Mouse (Mus musculus): ENCODE results near the gene Nfasc. TPM values are rescaled to one million over a fixed set of nuclear protein-coding genes. Genes with fewer than 3 reads are reported as not detected.

Nfasc gene
- polyA plus RNA-seq, 1 experiment from 2014 or later, result 0.24 TPM

DNA sequence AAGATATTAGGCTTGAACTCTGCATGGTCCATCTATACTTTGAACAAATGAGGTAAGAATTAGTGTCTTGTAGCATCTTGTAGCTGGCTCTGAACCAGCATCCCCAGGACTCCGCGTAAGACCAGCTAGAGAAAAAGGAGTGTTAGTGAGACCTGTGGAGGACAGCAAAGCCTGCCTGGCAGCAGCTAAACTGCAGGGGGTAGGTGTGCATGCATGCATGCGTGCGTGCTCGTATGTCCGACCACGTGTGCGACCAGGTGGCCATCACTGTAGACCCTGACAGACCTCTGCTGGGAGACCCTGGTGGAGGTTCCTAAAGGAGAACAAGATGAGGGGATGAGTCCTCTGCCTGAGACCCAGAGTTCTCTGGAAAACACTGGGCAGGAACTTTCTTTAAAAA lies 113.4 kb downstream of the Nfasc start:
- Histone ChIP-seq H3K27ac (ENCODE audit: low read depth, low read length) (no peak overlapping the region), H3K36me3 (ENCODE audit: control insufficient read depth, insufficient read depth, low read length) (no peaks in the 10 kb centered on the region), H3K27me3 (ENCODE audit: control insufficient read depth, insufficient read depth, low read length) (peaks cover 6% of the 10 kb centered on the region), H3K9ac (ENCODE audit: low read depth, low read length) (no peak overlapping the region), H3K9me3 (replicated peaks; ENCODE audit: control insufficient read depth, low read length) (no peaks in the 10 kb centered on the region), H3K4me3 (ENCODE audit: low read depth, low read length) (no peak overlapping the region), H3K4me2 (no peak overlapping the region), H3K4me1 (ENCODE audit: control insufficient read depth, insufficient read depth, low read length) (no peaks in the 10 kb centered on the region)
- WGBS (ENCODE audit: insufficient replicate concordance), result 91% methylated on average over 8 of the region's 8 CpGs
- ATAC-seq (replicated peaks; ENCODE audit: insufficient number of reproducible peaks, low FRiP score, low TSS enrichment), result no peak

DNA sequence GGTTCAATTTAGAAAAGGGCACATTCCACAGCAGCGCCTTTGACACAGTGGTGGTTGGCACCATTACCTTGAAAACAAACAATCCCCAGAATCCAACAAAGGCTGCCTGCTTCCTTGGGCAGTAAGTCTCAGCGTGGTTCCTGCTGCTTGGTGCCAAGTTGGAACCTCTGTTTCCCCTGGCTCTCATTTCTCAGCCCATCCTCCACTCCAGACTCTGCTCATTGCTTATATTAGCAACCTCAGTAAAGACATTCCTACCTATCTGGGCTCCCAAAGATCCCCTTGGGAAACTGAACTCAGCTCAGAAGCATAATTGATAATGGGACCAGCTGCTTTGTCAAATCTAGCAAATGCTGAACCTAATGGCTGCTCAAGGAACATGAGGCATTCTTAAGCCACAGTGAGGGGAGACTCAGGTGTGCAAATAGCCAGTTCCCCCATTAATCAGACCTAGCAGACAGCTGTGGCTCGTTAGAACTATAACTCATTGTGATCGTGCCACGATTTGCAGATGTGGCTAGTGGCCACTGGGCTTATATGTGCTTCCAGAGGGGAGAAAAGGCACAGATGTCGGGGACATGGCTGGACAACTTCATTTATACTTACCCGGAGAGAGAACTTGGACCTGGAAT lies 115.4 kb downstream of the Nfasc start:
- no peak overlapping the region for H3K27ac ChIP-seq (ENCODE audit: low read depth, low read length)
- no peak for ATAC-seq (replicated peaks; ENCODE audit: insufficient number of reproducible peaks, low FRiP score, low TSS enrichment)

DNA sequence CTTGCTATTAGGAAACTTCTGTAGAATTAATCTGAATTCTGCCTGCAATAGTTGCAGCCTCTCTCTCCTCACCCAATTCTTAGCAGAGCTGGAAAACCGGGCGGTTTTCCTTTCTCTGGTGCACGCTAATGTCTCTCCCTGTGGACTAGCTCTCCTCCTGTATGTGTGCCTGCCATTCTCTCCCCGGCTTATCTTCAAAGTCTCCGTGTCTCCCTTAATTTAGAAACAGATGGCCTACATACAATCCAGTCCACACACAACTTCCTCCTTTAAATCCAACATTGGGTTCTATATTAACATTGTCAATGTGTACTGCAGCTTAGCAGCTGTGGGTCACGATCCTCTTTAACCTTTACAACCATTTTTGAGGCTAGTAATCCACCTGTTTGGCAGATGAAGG lies 116.6 kb downstream of the Nfasc start:
- Histone ChIP-seq H3K9ac (ENCODE audit: low read depth, low read length) (no peak overlapping the region), H3K4me2 (no peak overlapping the region), H3K4me1 (ENCODE audit: control insufficient read depth, insufficient read depth, low read length) (no peaks in the 10 kb centered on the region), H3K9me3 (replicated peaks; ENCODE audit: control insufficient read depth, low read length) (no peaks in the 10 kb centered on the region), H3K4me3 (ENCODE audit: low read depth, low read length) (no peak overlapping the region), H3K27ac (ENCODE audit: low read depth, low read length) (no peak overlapping the region), H3K36me3 (ENCODE audit: control insufficient read depth, insufficient read depth, low read length) (no peaks in the 10 kb centered on the region), H3K27me3 (ENCODE audit: control insufficient read depth, insufficient read depth, low read length) (0 out of 2 replicates have a peak, but pooled peaks cover 2% of the 10 kb centered on the region)
- 49% methylated on average over 6 of the region's 6 CpGs for WGBS (ENCODE audit: insufficient replicate concordance)
- no peak for ATAC-seq (replicated peaks; ENCODE audit: insufficient number of reproducible peaks, low FRiP score, low TSS enrichment)

More for the DNA sequence above, 115.4 kb downstream of the Nfasc start:
- Histone ChIP-seq H3K9me3 (replicated peaks; ENCODE audit: control insufficient read depth, low read length) (no peaks in the 10 kb centered on the region), H3K27me3 (ENCODE audit: control insufficient read depth, insufficient read depth, low read length) (peaks cover 3% of the 10 kb centered on the region), H3K4me2 (no peak overlapping the region), H3K36me3 (ENCODE audit: control insufficient read depth, insufficient read depth, low read length) (no peaks in the 10 kb centered on the region), H3K9ac (ENCODE audit: low read depth, low read length) (no peak overlapping the region), H3K4me1 (ENCODE audit: control insufficient read depth, insufficient read depth, low read length) (no peaks in the 10 kb centered on the region), H3K4me3 (ENCODE audit: low read depth, low read length) (no peak overlapping the region)
- 80% methylated on average over 7 of the region's 7 CpGs for WGBS (ENCODE audit: insufficient replicate concordance)

DNA sequence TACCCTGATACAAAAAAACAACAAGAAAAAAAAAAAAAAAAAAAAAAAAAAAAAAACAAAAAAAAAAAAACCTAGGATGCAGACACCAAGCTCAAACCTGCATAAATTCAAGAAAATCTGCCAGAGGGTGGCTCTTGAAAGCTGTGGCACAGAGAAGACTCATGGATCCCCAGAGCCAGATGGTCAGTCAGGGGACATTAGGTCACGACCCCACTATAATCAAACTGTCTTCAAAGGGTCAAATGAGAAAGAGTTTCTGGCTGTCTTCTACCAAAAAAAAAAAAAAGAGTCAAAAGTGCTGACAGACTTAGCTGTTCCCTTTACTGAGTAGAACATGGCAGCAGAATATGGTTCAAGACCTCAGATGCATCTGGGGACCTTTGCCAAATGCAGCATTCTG lies 117.1 kb downstream of the Nfasc start:
- H3K9me3 ChIP-seq (replicated peaks; ENCODE audit: control insufficient read depth, low read length), result no peaks in the 10 kb centered on the region
- 54% methylated on average over 1 of the region's 1 CpGs for WGBS (ENCODE audit: insufficient replicate concordance)
- no peak for ATAC-seq (replicated peaks; ENCODE audit: insufficient number of reproducible peaks, low FRiP score, low TSS enrichment)

DNA sequence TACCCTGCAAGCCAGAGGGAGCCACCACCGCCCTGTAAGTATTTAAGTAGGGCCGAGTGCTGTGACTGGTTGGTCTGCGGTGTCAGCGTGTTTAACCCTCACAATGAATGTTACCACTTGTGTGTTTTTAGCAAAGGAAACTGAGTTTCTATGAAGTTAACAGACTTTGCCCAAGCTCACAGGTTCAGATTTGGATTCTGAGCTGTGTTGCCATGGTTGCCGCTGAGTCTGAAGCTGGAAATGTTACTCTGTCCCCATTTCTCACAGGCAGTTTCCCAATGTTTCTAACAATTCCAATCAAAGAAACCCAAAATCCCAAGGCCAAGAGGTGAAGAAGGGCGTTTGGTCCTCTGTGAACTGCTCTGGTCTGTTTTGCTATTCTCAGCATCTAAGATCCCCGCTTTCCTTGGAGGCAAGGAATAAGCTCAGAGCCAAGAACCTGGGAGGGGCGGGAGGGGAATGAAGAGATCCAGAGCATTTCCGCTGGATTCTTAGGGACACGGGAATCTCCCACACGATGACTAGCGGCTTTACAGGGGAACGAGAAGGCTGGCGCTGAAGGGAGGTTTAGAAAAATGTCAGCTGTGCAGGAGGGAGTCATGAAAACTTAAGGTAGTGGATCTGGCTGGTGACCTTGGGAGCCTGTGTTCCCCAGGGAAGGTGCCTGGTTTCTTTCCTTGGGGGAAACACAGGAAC lies 117.8 kb downstream of the Nfasc start:
- 45% methylated on average over 14 of the region's 14 CpGs for WGBS (ENCODE audit: insufficient replicate concordance)

More for the DNA sequence above, 117.1 kb downstream of the Nfasc start:
- no peaks in the 10 kb centered on the region for H3K4me1 ChIP-seq (ENCODE audit: control insufficient read depth, insufficient read depth, low read length)
- no peak overlapping the region for H3K9ac ChIP-seq (ENCODE audit: low read depth, low read length)
- H3K27ac ChIP-seq (ENCODE audit: low read depth, low read length), result no peak overlapping the region
- H3K27me3 ChIP-seq (ENCODE audit: control insufficient read depth, insufficient read depth, low read length), result 0 out of 2 replicates have a peak, but pooled peaks cover 2% of the 10 kb centered on the region
- no peak overlapping the region for H3K4me3 ChIP-seq (ENCODE audit: low read depth, low read length)
- no peaks in the 10 kb centered on the region for H3K36me3 ChIP-seq (ENCODE audit: control insufficient read depth, insufficient read depth, low read length)
- H3K4me2 ChIP-seq, result no peak overlapping the region

DNA sequence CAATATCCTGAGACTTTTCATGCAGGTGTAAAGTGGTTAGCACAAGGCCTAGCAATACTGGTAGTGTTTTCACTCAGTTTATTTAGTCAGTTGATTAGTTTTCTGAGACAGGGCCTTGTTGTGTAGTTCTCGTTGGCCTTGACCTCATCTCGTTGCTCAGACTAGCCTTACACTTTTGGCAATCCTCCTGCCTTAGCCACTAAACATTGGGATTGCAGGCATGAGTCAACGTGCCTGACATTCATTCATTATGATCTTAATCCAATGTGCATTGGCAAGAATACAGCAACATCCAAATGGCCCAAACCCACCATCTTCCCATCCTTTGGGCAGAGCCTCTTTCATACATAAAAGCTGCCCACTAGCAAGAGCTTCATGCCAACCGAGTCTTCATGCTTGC lies 129.5 kb downstream of the Nfasc start:
- no peak overlapping the region for H3K4me3 ChIP-seq (ENCODE audit: low read depth, low read length)
- H3K9me3 ChIP-seq (replicated peaks; ENCODE audit: control insufficient read depth, low read length), result no peaks in the 10 kb centered on the region
- no peak overlapping the region for H3K27ac ChIP-seq (ENCODE audit: low read depth, low read length)
- no peak overlapping the region for H3K4me2 ChIP-seq
- 79% methylated on average over 4 of the region's 4 CpGs for WGBS (ENCODE audit: insufficient replicate concordance)
- no peak overlapping the region for H3K9ac ChIP-seq (ENCODE audit: low read depth, low read length)
- H3K36me3 ChIP-seq (ENCODE audit: control insufficient read depth, insufficient read depth, low read length), result no peaks in the 10 kb centered on the region
- no peak for ATAC-seq (replicated peaks; ENCODE audit: insufficient number of reproducible peaks, low FRiP score, low TSS enrichment)
- H3K27me3 ChIP-seq (ENCODE audit: control insufficient read depth, insufficient read depth, low read length), result no peaks in the 10 kb centered on the region
- no peaks in the 10 kb centered on the region for H3K4me1 ChIP-seq (ENCODE audit: control insufficient read depth, insufficient read depth, low read length)

More for the DNA sequence above, 117.8 kb downstream of the Nfasc start:
- no peak overlapping the region for H3K27ac ChIP-seq (ENCODE audit: low read depth, low read length)
- no peak for ATAC-seq (replicated peaks; ENCODE audit: insufficient number of reproducible peaks, low FRiP score, low TSS enrichment)
- H3K4me3 ChIP-seq (ENCODE audit: low read depth, low read length), result no peak overlapping the region
- H3K9ac ChIP-seq (ENCODE audit: low read depth, low read length), result no peak overlapping the region
- 0 out of 2 replicates have a peak, but pooled peaks cover 5% of the 10 kb centered on the region for H3K27me3 ChIP-seq (ENCODE audit: control insufficient read depth, insufficient read depth, low read length)
- no peaks in the 10 kb centered on the region for H3K9me3 ChIP-seq (replicated peaks; ENCODE audit: control insufficient read depth, low read length)
- H3K4me1 ChIP-seq (ENCODE audit: control insufficient read depth, insufficient read depth, low read length), result no peaks in the 10 kb centered on the region
- H3K4me2 ChIP-seq, result no peak overlapping the region
- no peaks in the 10 kb centered on the region for H3K36me3 ChIP-seq (ENCODE audit: control insufficient read depth, insufficient read depth, low read length)

DNA sequence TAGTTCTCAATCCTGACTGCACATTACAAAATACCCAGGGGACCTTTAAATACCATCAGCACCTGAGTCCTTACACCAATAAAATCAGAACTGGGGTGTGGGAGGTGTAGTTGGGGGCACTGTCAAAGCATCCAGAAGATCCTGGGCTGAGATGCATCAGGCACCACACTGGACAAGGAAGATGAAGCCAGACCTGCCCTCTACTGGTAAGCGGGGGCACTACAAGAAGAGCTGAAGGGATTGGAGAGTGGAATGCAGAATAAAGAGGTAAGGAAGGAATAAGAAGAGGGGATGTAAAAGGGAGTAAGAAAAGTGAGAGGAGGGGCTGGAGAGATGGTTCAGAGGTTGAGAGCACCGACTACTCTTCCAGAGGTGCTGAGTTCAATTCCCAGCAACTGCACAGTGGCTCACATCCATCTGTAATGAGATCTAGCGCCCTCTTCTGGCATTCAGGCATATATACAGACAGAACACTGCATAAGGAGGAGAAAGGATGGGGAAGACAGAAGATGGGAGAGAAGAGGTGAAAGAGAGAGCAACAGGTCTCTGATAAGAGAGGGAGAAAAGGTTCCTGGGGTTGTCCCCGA lies 132.5 kb downstream of the Nfasc start:
- Histone ChIP-seq H3K4me2 (no peak overlapping the region), H3K27me3 (ENCODE audit: control insufficient read depth, insufficient read depth, low read length) (no peaks in the 10 kb centered on the region), H3K9me3 (replicated peaks; ENCODE audit: control insufficient read depth, low read length) (no peaks in the 10 kb centered on the region), H3K36me3 (ENCODE audit: control insufficient read depth, insufficient read depth, low read length) (no peaks in the 10 kb centered on the region), H3K9ac (ENCODE audit: low read depth, low read length) (no peak overlapping the region), H3K27ac (ENCODE audit: low read depth, low read length) (no peak overlapping the region), H3K4me3 (ENCODE audit: low read depth, low read length) (no peak overlapping the region), H3K4me1 (ENCODE audit: control insufficient read depth, insufficient read depth, low read length) (no peaks in the 10 kb centered on the region)
- 27% methylated on average over 4 of the region's 4 CpGs for WGBS (ENCODE audit: insufficient replicate concordance)
- no peak for ATAC-seq (replicated peaks; ENCODE audit: insufficient number of reproducible peaks, low FRiP score, low TSS enrichment)

DNA sequence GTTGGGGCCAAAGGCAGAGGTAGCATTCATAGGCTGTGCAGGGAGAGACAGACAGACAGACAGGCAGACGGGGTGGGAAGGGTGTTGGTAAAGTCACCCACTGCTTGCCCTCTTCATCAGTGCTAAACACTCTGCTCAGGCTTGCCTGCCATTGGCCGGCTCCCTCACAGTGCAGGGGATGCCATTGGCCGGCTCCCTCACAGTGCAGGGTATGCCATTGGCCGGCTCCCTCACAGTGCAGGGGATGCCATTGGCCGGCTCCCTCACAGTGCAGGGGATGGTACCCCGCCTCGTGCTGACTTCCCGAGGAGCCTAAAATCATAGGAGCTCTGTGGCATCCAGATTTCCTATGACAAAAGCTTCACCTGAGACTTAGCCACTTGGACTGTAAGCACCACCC lies 139.4 kb downstream of the Nfasc start:
- no peak for ATAC-seq (replicated peaks; ENCODE audit: insufficient number of reproducible peaks, low FRiP score, low TSS enrichment)
- H3K4me3 ChIP-seq (ENCODE audit: low read depth, low read length), result no peak overlapping the region
- no peak overlapping the region for H3K27ac ChIP-seq (ENCODE audit: low read depth, low read length)
- H3K36me3 ChIP-seq (ENCODE audit: control insufficient read depth, insufficient read depth, low read length), result no peaks in the 10 kb centered on the region
- H3K4me2 ChIP-seq, result no peak overlapping the region
- WGBS (ENCODE audit: insufficient replicate concordance), result 39% methylated on average over 8 of the region's 8 CpGs
- H3K9me3 ChIP-seq (replicated peaks; ENCODE audit: control insufficient read depth, low read length), result no peaks in the 10 kb centered on the region
- no peak overlapping the region for H3K9ac ChIP-seq (ENCODE audit: low read depth, low read length)
- peaks cover 3% of the 10 kb centered on the region; the same call in 1 of the 2 replicates for H3K27me3 ChIP-seq (ENCODE audit: control insufficient read depth, insufficient read depth, low read length)
- H3K4me1 ChIP-seq (ENCODE audit: control insufficient read depth, insufficient read depth, low read length), result no peaks in the 10 kb centered on the region

Data from heart, embryonic 11.5 days (tissue).